Mouse (Mus musculus) neural tube, embryonic 11.5 days (tissue): ENCODE data around the gene Scaf1. TPM values are rescaled to one million over a fixed set of nuclear protein-coding genes. Genes with fewer than 3 reads are reported as not detected.

ENCODE experiments used
- ATAC-seq: fragments of 200-750 bp; cut with Nextera tagmentation; 2 replicates; pipeline ENCODE4 v1.8.0; 2017; ENCODE audit warnings: moderate number of reproducible peaks, mild to moderate bottlenecking, moderate TSS enrichment, moderate library complexity; ENCODE audit not compliant: insufficient read depth, low FRiP score, low TSS enrichment
- DNase-seq: peaks from one replicate; pipeline ENCODE4 v3.0.0-alpha.2; 2015; ENCODE audit warnings: low spot score
- H3K27ac ChIP-seq: fragments of 300-500 bp; sonication (generic); 2 replicates; pipeline ENCODE4 v1.5.1; 2014; ENCODE audit warnings: low read depth, mild to moderate bottlenecking, low read length
- H3K27me3 ChIP-seq: fragments of 300-500 bp; sonication (generic); 2 replicates; pipeline ENCODE4 v1.6.1; 2014; ENCODE audit warnings: mild to moderate bottlenecking, low read length, mixed read lengths; ENCODE audit not compliant: control insufficient read depth, insufficient read depth
- H3K36me3 ChIP-seq: fragments of 300-500 bp; sonication (generic); 2 replicates; pipeline ENCODE4 v1.6.1; 2014; ENCODE audit warnings: mild to moderate bottlenecking, low read length, moderate library complexity, mixed read lengths; ENCODE audit not compliant: control insufficient read depth, insufficient read depth
- H3K4me1 ChIP-seq: fragments of 300-500 bp; sonication (generic); 2 replicates; pipeline ENCODE4 v1.6.1; 2014; ENCODE audit warnings: low read length, mixed read lengths; ENCODE audit not compliant: control insufficient read depth, insufficient read depth
- H3K4me2 ChIP-seq: fragments of 300-500 bp; sonication (generic); 2 replicates; pipeline ENCODE4 v1.6.1; 2014; ENCODE audit warnings: low read depth, mild to moderate bottlenecking, moderate library complexity
- H3K4me3 ChIP-seq: fragments of 300-500 bp; sonication (generic); 2 replicates; pipeline ENCODE4 v1.5.1; 2014; ENCODE audit warnings: low read depth, low read length
- H3K9ac ChIP-seq: fragments of 300-500 bp; sonication (generic); 2 replicates; pipeline ENCODE4 v1.6.1; 2014; ENCODE audit warnings: mild to moderate bottlenecking, low read length
- H3K9me3 ChIP-seq: fragments of 300-500 bp; sonication (generic); 2 replicates; pipeline ENCODE4 v1.6.1; 2016; ENCODE audit warnings: low read length; ENCODE audit not compliant: control insufficient read depth
- WGBS: fragments of 180-500 bp; shearing (Covaris S2); extraction: QIAGEN DNeasy Blood & Tissue Kit; methylation state at CpG from one replicate; pipeline ENCODE4 v1.1.7; 2014; 5-methylcytosine and 5-hydroxymethylcytosine counted together
- polyA plus RNA-seq: library from polyadenylated mRNA; unstranded; fragments of >200 nt; fragmentation: Nextera tagmentation; extraction: Ambion mirVana; gene quantifications from 2 replicates; pipeline ENCODE4 v1.2.1, GENCODE M21; 2014

Gene Scaf1
- polyA plus RNA-seq, 1 experiment from 2014 or later: 54.7 TPM

DNA sequence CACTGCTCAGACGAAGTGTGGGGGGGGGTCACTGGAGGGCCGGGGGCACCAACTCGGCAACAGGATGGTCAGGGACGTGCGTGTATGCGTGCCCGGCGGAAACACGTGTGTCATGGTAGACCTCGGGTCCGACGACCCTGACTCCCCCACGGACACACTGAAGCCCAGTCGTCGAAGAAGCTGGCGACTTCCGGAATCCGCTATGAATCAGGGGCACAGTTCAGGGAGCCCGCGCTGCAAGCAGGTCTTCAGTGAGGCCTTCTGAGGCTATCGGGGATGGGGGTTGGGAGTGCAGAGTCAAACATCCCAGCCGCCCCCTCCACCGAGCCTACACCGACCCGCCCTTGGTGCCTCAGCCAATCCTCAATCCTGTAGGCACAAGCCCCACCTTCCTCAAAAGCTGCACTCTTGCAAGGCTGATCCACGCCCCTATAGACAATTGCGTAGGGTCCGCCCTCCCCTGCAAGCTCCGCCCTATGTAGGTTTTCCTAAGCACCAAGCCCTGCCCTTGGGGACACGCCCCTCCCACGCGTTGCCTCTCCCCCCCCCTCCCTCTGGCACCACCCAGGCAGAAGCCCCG is 37.9 kb upstream of the Scaf1 start:
- peak overlapping the region; percentile 90 for H3K9ac ChIP-seq
- DNase-seq: peak; percentile 92
- peaks cover 13% of the 10 kb centered on the region for H3K4me1 ChIP-seq
- peak overlapping the region; percentile 98 for H3K4me2 ChIP-seq
- peak overlapping the region; percentile 98 for H3K27ac ChIP-seq
- H3K4me3 ChIP-seq: peak overlapping the region; percentile 95
- no peaks in the 10 kb centered on the region for H3K9me3 ChIP-seq
- 0% methylated on average over 33 of the region's 33 CpGs for WGBS
- ATAC-seq: peak; percentile 90
- peaks cover 11% of the 10 kb centered on the region for H3K36me3 ChIP-seq
- H3K27me3 ChIP-seq: no peaks in the 10 kb centered on the region

DNA sequence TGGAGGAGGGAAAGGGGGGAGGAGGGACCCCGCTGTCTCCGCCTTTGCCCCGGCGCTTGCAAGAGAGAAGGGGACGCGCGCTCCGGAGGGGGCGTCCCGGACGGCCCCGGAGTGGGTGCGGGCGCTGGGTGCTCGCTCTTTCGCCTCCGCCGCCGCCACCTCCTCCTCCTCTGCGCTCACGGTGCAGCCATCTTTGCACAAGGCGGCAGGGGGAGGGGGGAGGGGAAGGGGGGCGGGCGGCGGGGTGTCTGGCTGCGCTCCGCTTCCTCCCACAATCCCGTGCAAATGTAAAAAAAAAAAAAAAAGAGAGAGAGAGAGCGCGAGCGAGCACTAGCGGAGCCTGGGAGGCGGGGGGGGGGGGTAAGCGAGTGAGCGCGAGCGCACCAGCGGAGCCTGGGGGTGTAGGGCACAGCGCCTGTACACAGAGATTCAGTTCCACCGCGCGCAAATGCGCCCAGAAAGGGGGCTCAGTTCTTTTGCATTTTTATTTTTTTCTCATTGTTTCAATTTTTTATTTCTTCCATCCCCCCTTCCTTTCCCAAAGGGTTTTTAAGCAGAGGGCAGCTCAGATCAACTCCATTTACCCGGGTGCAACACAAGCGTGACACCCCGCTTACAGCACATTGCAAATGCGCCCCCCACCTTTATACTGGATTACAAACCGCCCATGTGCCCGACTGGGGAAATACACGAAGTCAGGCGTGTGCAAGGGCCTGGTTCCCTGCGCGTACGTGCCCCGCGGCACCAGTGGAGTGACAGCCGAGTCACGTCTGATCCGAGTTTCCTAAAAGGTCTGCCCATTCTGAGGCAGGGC is 37.2 kb upstream of the Scaf1 start:
- WGBS: under 1% methylated on average over 28 of the region's 59 CpGs

DNA sequence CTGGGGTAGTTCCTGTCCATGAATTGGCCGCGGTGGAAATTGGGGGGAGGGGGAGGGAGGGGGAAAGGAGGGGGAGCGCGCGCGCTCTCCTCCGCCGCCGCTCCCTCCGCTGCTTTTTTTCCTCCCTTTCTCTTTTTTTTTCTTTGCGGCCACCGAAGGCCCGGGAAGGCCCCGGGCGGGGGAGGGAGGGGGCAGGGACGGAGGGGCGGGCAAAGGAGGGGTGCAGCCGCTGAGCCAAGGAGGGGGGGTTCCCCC is 36.6 kb upstream of the Scaf1 start, which contains the start of gene Prr12:
Prr12 (minus strand) TSS at position 20 of the 255 bp plus-strand sequence.
- 0% methylated on average over 4 of the region's 18 CpGs for WGBS
- Histone ChIP-seq H3K4me3 (peak within 1 kb of the TSS; percentile 95), H3K36me3 (peaks cover 23% of the 10 kb centered on the region), H3K9ac (peak within 1 kb of the TSS; percentile 90), H3K27ac (peak within 1 kb of the TSS; percentile 98), H3K4me2 (peak within 1 kb of the TSS; percentile 98), H3K9me3 (no peaks in the 10 kb centered on the region), H3K4me1 (peaks cover 12% of the 10 kb centered on the region), H3K27me3 (no peaks in the 10 kb centered on the region)
- ATAC-seq (no peak), DNase-seq (no peak)

More for the DNA sequence above, 37.2 kb upstream of the Scaf1 start:
- Histone ChIP-seq H3K4me2 (peak overlapping the region; percentile 98), H3K27ac (peak overlapping the region; percentile 98), H3K27me3 (no peaks in the 10 kb centered on the region), H3K4me1 (peaks cover 12% of the 10 kb centered on the region), H3K9me3 (no peaks in the 10 kb centered on the region), H3K4me3 (peak overlapping the region; percentile 95), H3K9ac (peak overlapping the region; percentile 90), H3K36me3 (peaks cover 18% of the 10 kb centered on the region)
- ATAC-seq (peak; percentile 52), DNase-seq (peak; percentile 79)

GRCm38 (mm10) chr7:45052181-45052861 is 36.2 kb upstream of the Scaf1 start:
- ATAC-seq: no peak
- Histone ChIP-seq H3K9ac (peak overlapping the region; percentile 90), H3K4me1 (peaks cover 12% of the 10 kb centered on the region), H3K4me3 (peak overlapping the region; percentile 95), H3K9me3 (no peaks in the 10 kb centered on the region), H3K4me2 (peak overlapping the region; percentile 98), H3K27ac (peak overlapping the region; percentile 98), H3K27me3 (no peaks in the 10 kb centered on the region), H3K36me3 (peaks cover 28% of the 10 kb centered on the region)
- DNase-seq: no peak
- under 1% methylated on average over 36 of the region's 38 CpGs for WGBS

GRCm38 (mm10) chr7:45051601-45051974 is 35.4 kb upstream of the Scaf1 start:
- DNase-seq: no peak
- 2% methylated on average over 13 of the region's 13 CpGs for WGBS
- Histone ChIP-seq H3K9me3 (no peaks in the 10 kb centered on the region), H3K27ac (peak overlapping the region; percentile 98; the same call in 1 of the 2 replicates), H3K4me2 (peak overlapping the region; percentile 98), H3K4me3 (peak overlapping the region; percentile 95), H3K27me3 (no peaks in the 10 kb centered on the region), H3K9ac (peak overlapping the region; percentile 90), H3K4me1 (peaks cover 12% of the 10 kb centered on the region), H3K36me3 (peaks cover 34% of the 10 kb centered on the region)
- no peak for ATAC-seq

DNA sequence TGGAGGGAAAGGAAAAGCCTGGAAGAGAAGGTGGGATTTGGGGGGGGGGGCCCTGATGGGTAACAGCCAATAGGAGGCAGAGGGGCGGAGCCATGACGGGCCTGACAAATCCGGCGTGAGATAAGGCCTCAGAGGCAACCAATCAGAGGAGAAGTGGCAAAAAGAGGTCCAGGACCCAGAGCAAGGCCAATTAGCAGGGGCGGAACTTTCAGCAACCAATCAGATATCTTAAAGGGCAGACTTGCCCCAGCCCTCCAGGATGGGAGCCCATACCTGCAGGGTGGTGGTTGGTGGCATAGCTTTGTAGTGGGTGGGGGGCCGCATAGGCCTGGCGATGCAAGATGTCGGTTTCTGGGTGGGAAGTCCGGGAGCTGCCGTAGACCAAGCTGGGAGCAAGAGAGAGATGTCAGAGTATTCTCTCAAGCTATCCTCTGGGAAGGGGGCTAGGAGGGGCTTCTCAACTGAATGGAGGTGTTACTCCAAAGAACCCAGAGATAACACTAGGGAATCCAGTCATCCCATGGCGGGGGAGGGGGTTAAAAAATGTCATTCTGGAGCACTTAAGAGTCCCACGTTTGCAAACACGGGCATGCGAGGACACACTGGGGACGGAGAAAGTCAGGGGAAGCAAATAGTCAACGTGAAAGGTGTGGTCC is 34.9 kb upstream of the Scaf1 start:
- WGBS: 4% methylated on average over 16 of the region's 16 CpGs
- Histone ChIP-seq H3K36me3 (peaks cover 39% of the 10 kb centered on the region), H3K9me3 (no peaks in the 10 kb centered on the region), H3K27me3 (no peaks in the 10 kb centered on the region), H3K9ac (peak overlapping the region; percentile 90; the same call in 1 of the 2 replicates), H3K4me2 (peak overlapping the region; percentile 98), H3K4me1 (peaks cover 12% of the 10 kb centered on the region), H3K27ac (peak overlapping the region; percentile 98; the same call in 1 of the 2 replicates), H3K4me3 (peak overlapping the region; percentile 95)
- ATAC-seq (peak; percentile 53; the same call in 1 of the 2 replicates), DNase-seq (peak; percentile 87)

DNA sequence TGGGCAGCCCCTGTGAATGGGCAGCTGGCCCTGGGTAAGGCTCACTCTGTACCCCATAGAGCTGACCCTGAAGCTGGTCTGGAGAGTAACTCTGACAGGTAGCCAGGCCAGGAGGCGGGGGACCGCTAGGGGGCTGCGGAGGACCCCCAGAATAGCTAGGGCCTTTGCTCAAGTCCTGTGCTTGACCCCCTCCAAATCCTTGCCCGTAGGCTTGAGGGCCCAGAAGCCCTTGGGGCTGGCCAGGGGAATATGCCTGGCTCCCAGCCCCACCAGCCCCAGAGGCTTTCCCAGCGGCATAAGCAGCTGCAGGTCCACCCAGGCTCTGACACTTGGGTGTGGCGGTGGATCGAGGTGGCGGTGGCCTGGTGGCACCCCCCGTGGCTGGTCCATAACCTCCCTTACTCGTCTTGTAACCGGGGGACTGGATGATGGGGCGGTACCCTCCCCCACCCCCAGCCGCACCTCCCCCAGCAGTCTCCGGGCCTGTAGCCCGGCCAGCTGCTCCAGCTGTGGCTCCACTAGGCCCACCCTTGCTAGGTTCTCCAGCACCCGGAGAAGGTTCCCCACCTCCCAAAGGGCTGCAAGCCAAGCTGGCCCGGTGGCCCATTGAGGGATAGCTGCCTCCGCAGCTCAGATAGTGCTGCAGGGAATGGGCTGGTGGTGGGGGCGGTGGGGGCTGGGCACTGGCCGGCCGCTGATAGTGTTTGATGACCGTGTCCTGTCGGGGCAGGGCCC is 32.9 kb upstream of the Scaf1 start:
- H3K4me3 ChIP-seq: no peak overlapping the region
- 92% methylated on average over 22 of the region's 23 CpGs for WGBS

More for the DNA sequence above, 32.9 kb upstream of the Scaf1 start:
- ATAC-seq: no peak
- Histone ChIP-seq H3K9me3 (no peaks in the 10 kb centered on the region), H3K4me1 (peaks cover 12% of the 10 kb centered on the region), H3K4me2 (no peak overlapping the region), H3K9ac (no peak overlapping the region), H3K27me3 (no peaks in the 10 kb centered on the region), H3K36me3 (peaks cover 51% of the 10 kb centered on the region), H3K27ac (no peak overlapping the region)
- DNase-seq: no peak
